Mouse (Mus musculus) embryo, embryonic 10.5 days (tissue): ENCODE results near the gene Cars2.
"Not testable (repeated sequence)": the region's sequence is repeated elsewhere in the genome, so short reads cannot be mapped to it uniquely, and the experiment has no call there.

Source experiments
- DNase-seq: peaks from one replicate; pipeline ENCODE4 v3.0.0-alpha.2; 2015; ENCODE audit warnings: low spot score

Gene Cars2

GRCm38 (mm10) chr8:11512711-11513110 lies 37.9 kb downstream of the Cars2 start:
- DNase-seq = no peak

GRCm38 (mm10) chr8:11510971-11511370 lies 39.6 kb downstream of the Cars2 start:
- no peak for DNase-seq

GRCm38 (mm10) chr8:11508880-11509279 lies 41.7 kb downstream of the Cars2 start:
- no peak for DNase-seq

GRCm38 (mm10) chr8:11506802-11507201 lies 43.8 kb downstream of the Cars2 start:
- peak; percentile 60 for DNase-seq

GRCm38 (mm10) chr8:11506074-11506473 lies 44.5 kb downstream of the Cars2 start:
- no peak for DNase-seq

- no peak for DNase-seq
Measured at GRCm38 (mm10) chr8:11503476-11504232, 46.9 kb downstream of the Cars2 start.

- DNase-seq = no peak
Measured at GRCm38 (mm10) chr8:11498786-11499485, 51.6 kb downstream of the Cars2 start.

GRCm38 (mm10) chr8:11498281-11498680 lies 52.3 kb downstream of the Cars2 start:
- no peak for DNase-seq

- peak; percentile 97 for DNase-seq
Measured at GRCm38 (mm10) chr8:11497017-11497990, 53.3 kb downstream of the Cars2 start, which contains the start of gene Naxd. Naxd (plus strand) TSS chr8:11497506.

GRCm38 (mm10) chr8:11492340-11492739 lies 58.2 kb downstream of the Cars2 start:
- DNase-seq = not testable (repeated sequence)

GRCm38 (mm10) chr8:11487229-11487628 lies 63.4 kb downstream of the Cars2 start:
- DNase-seq = no peak

- peak; percentile 83 for DNase-seq
Measured at GRCm38 (mm10) chr8:11486142-11486541, 64.4 kb downstream of the Cars2 start.

GRCm38 (mm10) chr8:11482537-11482936 lies 68.0 kb downstream of the Cars2 start:
- no peak for DNase-seq

- DNase-seq = no peak
Measured at GRCm38 (mm10) chr8:11481876-11482275, 68.7 kb downstream of the Cars2 start.

- DNase-seq = no peak
Measured at GRCm38 (mm10) chr8:11479591-11479990, 71.0 kb downstream of the Cars2 start.

- DNase-seq = peak; percentile 35
Measured at GRCm38 (mm10) chr8:11478807-11479527, 71.6 kb downstream of the Cars2 start.

- DNase-seq = peak; percentile 82
Measured at GRCm38 (mm10) chr8:11477811-11478761, 72.5 kb downstream of the Cars2 start, which contains the start of gene Rab20. Rab20 (minus strand) TSS chr8:11478710.

GRCm38 (mm10) chr8:11477178-11477553 lies 73.4 kb downstream of the Cars2 start:
- no peak for DNase-seq

- DNase-seq = peak; percentile 70
Measured at GRCm38 (mm10) chr8:11476338-11477177, 74.0 kb downstream of the Cars2 start.
